Mouse (Mus musculus) MEL (cell line): ENCODE data around the gene Ap1g1.

ENCODE experiments used
- CTCF ChIP-seq, 3 experiments: IDR thresholded peaks in 2 of 3; conservative IDR thresholded peaks in 1 of 3; 2 replicates each; pipeline ENCODE4 v1.5.1; 2011 to 2012; ENCODE audit warnings: low read length in 3 of 3, low read depth in 2 of 3, mild to moderate bottlenecking in 2 of 3, improper control_type of control experiment in 1 of 3, inconsistent platforms in 1 of 3, mixed read lengths in 1 of 3, moderate library complexity in 1 of 3; ENCODE audit not compliant: control insufficient read depth in 1 of 3, insufficient read depth in 1 of 3, poor library complexity in 1 of 3, severe bottlenecking in 1 of 3
- POLR2A ChIP-seq, 2 experiments: IDR thresholded peaks; 2 replicates each; pipeline ENCODE4 v1.6.1; 2011 to 2012; ENCODE audit warnings: low read length in 2 of 2, mild to moderate bottlenecking in 2 of 2, control low read depth in 1 of 2, improper control_type of control experiment in 1 of 2, low read depth in 1 of 2, moderate library complexity in 1 of 2; ENCODE audit not compliant: control insufficient read depth in 1 of 2, insufficient read depth in 1 of 2, poor library complexity in 1 of 2

GRCm38 (mm10) chr8:109773154-109773553 lies 5.2 kb upstream of the Ap1g1 start:
- TF ChIP-seq POLR2A (IDR thresholded peaks at IDR 0.05; ENCODE audit: control insufficient read depth in 1 of 2, insufficient read depth in 1 of 2, low read depth in 1 of 2, low read length in 2 of 2, poor library complexity in 1 of 2) (no peak), CTCF (IDR thresholded peaks at IDR 0.05 in 2 of 3, conservative IDR thresholded peaks at IDR 0.05 in 1 of 3; ENCODE audit: control insufficient read depth in 1 of 3, insufficient read depth in 1 of 3, low read depth in 2 of 3, low read length in 3 of 3, poor library complexity in 1 of 3, severe bottlenecking in 1 of 3) (no peak)
